Mouse (Mus musculus) skeletal muscle tissue, adult 2 months (tissue): ENCODE results near the gene Shisa2.
A peak's percentile ranks its signal among the peaks of the same experiment; 100 is the strongest.
"Not testable (repeated sequence)": the region's sequence is repeated elsewhere in the genome, so short reads cannot be mapped to it uniquely, and the experiment has no call there.

Experiments used
- DNase-seq: peaks from one replicate; pipeline ENCODE4 v3.0.0-alpha.2; 2012; ENCODE audit warnings: low read depth, low spot score

Gene Shisa2

GRCm38 (mm10) chr14:59625158-59625805 lies at the start of gene Shisa2:
Shisa2 (plus strand) TSS chr14:59625308.
- DNase-seq: peak; percentile 89

DNA sequence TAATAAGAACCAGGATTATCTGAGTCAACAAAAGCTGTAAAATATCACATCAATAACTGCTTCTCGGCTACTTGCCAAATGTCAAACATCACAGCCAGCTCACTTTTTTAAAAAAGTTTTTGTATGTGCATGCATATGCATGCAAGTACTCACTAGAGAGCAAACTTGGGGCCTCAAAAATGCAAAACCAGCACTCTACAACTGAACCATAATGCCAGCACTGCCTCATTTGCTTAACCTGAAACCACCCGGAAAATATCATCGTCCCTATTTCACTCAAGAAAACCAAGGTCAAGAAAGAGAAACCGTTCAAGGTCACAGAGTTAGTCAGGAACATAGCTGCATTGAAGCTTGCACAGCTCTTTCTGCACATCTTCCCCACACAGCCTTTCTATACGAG lies 48.7 kb upstream of the Shisa2 start:
- DNase-seq: no peak

DNA sequence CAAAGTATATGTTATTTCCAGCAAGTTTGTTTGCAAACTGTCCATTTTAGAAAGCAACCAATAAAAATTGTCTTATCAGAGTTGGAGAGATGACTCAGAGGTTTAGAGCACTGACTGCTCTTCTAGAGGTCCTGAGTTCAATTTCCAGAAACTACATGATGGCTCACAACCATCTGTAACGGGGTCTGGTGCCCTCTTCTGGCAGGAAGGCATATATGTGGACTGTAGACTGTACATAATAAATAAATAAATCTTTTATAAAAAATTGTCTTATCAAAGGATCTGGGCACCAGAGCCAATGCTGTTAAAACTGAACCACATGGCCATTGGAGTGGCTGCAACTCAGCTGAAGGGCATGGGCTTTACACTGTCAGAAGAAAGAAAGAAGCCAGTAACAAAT lies 34.5 kb upstream of the Shisa2 start:
- no peak for DNase-seq

- no peak for DNase-seq
These were observed 33.2 kb upstream of the Shisa2 start for GRCm38 (mm10) chr14:59591901-59592300.

- DNase-seq: no peak
These were observed 32.5 kb upstream of the Shisa2 start for GRCm38 (mm10) chr14:59592593-59592992.

DNA sequence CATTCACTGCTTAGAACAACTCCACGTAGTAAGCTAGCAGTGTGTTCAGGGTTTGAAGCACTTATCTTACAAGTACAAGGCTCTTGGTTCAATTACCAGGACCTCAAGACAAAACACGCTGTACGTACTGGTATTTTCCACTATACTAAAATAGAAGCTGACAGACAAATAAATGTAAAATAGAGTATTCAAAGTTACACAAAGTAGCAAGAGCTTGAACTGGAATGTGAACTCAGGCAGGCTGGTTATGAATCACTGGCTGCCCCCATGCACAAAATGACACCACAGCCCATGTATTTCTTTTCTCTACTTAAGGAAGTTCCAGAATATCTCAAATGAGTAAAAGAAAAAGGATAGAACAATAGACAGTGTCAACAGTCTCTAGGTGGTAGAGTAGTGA lies 30.1 kb upstream of the Shisa2 start:
- DNase-seq: no peak

GRCm38 (mm10) chr14:59597398-59598259 lies 27.5 kb upstream of the Shisa2 start, which contains the start of gene Cdadc1:
Cdadc1 (minus strand) TSS chr14:59597959.
- peak; percentile 90 for DNase-seq

GRCm38 (mm10) chr14:59598260-59598627 lies 26.9 kb upstream of the Shisa2 start:
- no peak for DNase-seq

- no peak for DNase-seq
These were observed 21.0 kb upstream of the Shisa2 start for GRCm38 (mm10) chr14:59604002-59604645.

- no peak for DNase-seq
These were observed 19.3 kb upstream of the Shisa2 start for GRCm38 (mm10) chr14:59605671-59606353.

GRCm38 (mm10) chr14:59607021-59607420 lies 18.1 kb upstream of the Shisa2 start:
- DNase-seq: no peak

DNA sequence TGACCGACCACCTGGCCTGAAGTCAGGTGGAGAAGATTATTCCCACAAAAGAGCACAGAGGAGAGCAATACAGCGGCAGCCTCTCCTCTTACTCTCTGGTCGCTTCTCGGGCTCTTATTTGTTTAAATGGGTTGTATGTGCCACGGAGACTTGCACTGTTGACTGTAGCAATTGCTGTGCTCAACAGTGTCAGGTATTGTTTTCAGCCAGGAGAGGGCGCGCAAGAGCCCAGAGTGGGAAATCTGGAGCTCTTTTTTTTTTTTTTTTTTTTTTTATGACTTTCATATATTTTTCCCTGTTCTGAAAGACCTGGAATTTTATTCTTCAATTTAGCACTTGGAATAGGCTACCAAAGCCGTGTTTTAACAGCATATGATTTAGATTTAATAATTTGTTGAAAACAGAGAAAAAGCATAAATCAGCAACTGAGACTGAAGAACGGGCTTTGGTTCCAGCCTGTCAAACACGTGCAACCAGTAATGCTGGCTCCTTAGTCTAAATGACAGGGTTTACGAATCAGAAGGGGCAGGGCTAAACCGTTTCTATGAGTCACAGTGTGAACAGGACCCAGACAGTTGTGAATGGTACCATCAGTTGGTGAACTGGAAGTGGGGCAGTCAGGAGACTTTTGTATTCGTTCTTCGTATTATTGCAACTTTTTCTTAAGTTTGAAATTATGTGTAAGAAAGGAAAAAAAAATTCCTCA lies 12.0 kb upstream of the Shisa2 start:
- DNase-seq: peak; percentile 30

GRCm38 (mm10) chr14:59614149-59614548 lies 11.0 kb upstream of the Shisa2 start:
- DNase-seq: not testable (repeated sequence)

DNA sequence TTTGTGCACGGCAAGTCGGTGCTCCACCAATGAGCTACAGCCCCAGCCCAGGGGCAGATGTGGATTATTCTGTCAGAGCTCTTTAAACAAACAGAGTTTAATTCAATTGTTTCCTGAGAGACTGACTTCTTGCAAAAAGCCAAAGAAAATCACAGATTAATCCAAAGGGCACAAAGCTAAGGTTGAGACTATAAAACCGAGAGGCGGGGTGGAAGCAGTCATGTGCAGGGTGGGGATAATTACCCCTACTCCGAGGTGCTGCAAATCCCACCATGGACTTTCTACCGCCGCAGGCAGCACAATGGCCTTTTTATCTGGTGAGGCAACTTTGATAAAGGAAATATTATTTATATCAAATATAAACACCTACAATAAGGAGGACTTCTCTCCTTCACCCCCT lies 8.3 kb upstream of the Shisa2 start:
- no peak for DNase-seq

GRCm38 (mm10) chr14:59624326-59624885 lies 702 bp upstream of the Shisa2 start:
- DNase-seq: peak; percentile 83

DNA sequence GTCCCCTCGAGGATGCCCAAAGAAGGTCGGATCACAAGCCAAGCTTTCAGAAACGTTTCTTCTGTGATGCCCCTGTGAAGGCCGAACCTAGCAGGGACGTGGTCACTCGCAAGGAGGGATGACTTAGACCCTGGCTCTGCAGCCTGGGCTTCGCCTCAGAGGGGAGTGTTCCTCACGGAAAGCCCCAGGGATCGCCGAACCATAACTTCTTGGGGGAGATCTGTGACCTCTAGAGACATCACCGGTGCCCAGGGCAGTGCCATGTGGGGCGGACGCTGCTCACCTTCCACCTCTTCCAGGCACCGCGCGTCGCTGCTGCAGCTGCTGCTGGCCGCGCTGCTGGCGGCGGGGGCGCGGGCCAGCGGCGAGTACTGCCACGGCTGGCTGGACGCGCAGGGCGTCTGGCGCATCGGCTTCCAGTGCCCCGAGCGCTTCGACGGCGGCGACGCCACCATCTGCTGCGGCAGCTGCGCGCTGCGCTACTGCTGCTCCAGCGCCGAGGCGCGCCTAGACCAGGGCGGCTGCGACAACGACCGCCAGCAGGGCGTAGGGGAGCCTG lies 777 bp downstream of the Shisa2 start:
- peak; percentile 56 for DNase-seq

DNA sequence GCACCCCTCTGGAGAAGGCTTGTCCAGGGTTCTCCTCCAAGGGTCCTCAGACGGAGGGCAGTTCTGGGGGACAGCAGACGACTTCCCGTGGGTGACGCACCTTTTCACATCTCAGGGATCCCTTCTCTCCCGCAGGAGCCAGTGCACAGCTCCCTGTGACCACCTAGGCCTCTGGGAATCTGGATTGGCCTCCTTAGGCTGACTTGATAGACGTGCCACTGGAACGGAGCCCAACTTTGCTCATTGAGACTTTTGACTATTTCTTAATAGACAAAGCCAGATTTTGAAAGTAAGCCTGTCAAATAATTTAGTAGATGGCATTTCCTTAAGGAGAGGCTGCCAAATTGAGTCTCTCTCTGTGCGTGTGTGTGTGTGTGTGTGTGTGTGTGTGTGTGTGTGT lies 1.6 kb downstream of the Shisa2 start:
- DNase-seq: peak; percentile 42

DNA sequence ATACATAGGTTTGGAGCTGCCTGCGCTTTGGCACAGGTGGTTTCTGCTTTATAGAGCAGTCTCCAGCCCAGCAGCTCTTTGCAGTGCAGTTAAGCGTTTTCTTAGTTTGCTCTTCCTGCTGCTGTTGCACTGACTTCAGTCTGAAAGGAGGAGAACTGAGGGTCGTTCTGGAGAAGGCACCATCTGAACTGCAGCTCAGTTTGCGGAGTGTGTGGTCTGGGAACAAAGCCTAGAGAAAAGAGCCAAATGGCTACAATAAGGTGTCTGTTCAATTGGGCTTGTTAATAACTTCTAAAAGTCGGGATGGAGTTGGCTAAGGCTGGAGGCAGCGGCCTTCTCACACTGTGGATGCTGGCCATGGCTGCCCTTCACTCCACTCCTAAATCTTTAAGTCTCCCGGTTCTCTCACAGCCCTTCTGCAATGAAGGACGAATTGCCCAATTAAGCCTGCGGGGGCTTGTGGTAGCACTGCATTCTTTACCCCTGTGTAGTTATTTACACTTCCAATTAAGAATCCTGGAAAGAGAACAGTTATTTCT lies 2.1 kb downstream of the Shisa2 start:
- DNase-seq: no peak

DNA sequence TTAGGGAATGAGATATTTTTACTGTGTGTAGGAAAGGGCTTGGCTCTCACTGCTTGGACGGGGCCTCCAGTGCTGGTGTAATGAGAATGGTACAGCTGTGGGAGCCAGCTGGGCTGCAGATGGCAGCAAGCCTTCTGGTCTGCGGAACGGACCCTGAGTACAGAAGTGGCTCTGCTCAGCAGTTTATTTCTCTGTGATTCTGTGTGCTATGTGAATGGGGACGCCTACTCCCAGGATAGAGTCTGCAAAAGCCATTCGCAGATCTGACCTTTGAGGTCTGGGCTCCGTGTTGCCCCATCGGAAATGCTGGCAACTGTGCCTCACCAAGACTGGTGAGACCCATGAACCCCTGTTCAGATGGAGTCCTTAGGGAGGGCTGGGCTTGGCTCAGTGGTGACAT lies 2.7 kb downstream of the Shisa2 start:
- DNase-seq: peak; percentile 39

DNA sequence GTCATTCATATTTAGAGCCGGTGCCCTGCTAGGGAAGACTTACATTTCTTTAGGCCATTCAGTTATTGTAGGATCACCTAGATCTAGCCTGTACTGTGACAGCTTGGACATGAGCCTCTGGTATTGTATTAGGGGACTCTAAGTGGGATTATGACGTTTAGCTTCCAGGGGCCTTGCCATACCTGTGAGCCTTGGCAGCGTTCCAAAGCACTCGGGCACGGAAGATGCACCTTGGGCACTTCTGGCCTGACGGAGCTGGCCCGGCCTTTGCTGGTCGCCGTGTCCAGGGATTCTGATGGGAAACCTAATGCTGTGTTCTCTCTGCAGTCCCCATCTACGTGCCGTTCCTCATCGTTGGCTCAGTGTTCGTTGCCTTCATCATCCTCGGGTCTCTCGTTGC lies 4.2 kb downstream of the Shisa2 start:
- DNase-seq: no peak
